Mouse (Mus musculus) myocyte (in vitro differentiated cells): ENCODE data around the gene Ubap1. TPM values are rescaled to one million over a fixed set of nuclear protein-coding genes. Genes with fewer than 3 reads are reported as not detected.

Experiments
- H3K27me3 ChIP-seq: one replicate; pipeline ENCODE4 v1.6.1; 2011; ENCODE audit not compliant: control insufficient read depth, insufficient read depth, insufficient read length
- H3K36me3 ChIP-seq: one replicate; pipeline ENCODE4 v1.6.1; 2011; ENCODE audit not compliant: control insufficient read depth, insufficient read depth
- H3K4me2 ChIP-seq: one replicate; pipeline ENCODE4 v1.6.1; 2011; ENCODE audit warnings: low read depth, control low read depth
- H3K4me3 ChIP-seq: one replicate; pipeline ENCODE4 v1.5.1; 2011; ENCODE audit warnings: mild to moderate bottlenecking, control low read depth, moderate library complexity
- H3K79me2 ChIP-seq: one replicate; pipeline ENCODE4 v1.6.1; 2011; ENCODE audit not compliant: control insufficient read depth, insufficient read depth
- H3ac ChIP-seq: one replicate; pipeline ENCODE4 v1.6.1; 2011; ENCODE audit not compliant: control insufficient read depth, insufficient read length
- CEBPB ChIP-seq: IDR thresholded peaks from 2 replicates; pipeline ENCODE4 v1.6.1; 2011; ENCODE audit warnings: mild to moderate bottlenecking, moderate library complexity; ENCODE audit not compliant: poor library complexity, insufficient read depth, severe bottlenecking
- E2F4 ChIP-seq: IDR thresholded peaks from one replicate; pipeline ENCODE4 v1.6.1; 2011; ENCODE audit warnings: mild to moderate bottlenecking, control low read depth, moderate library complexity; ENCODE audit not compliant: insufficient read depth
- MAX ChIP-seq: IDR thresholded peaks from one replicate; pipeline ENCODE4 v1.6.1; 2011; ENCODE audit warnings: low read depth, mild to moderate bottlenecking, control low read depth
- MYOD1 ChIP-seq, 3 experiments: IDR thresholded peaks; one replicate each; pipeline ENCODE4 v1.6.1; 2011; ENCODE audit warnings: control low read depth in 2 of 3, low read depth in 2 of 3, mild to moderate bottlenecking in 2 of 3, moderate library complexity in 1 of 3; ENCODE audit not compliant: insufficient read length in 2 of 3, control insufficient read depth in 1 of 3
- MYOG ChIP-seq, 3 experiments: IDR thresholded peaks; one replicate each; pipeline ENCODE4 v1.6.1; 2011; ENCODE audit warnings: control low read depth in 2 of 3, low read depth in 2 of 3, mild to moderate bottlenecking in 2 of 3; ENCODE audit not compliant: insufficient read length in 2 of 3, control insufficient read depth in 1 of 3, insufficient read depth in 1 of 3
- POLR2A ChIP-seq: IDR thresholded peaks from one replicate; pipeline ENCODE4 v1.6.1; 2011; ENCODE audit warnings: low read depth, mild to moderate bottlenecking, control low read depth, moderate library complexity; ENCODE audit not compliant: insufficient read length
- POLR2AphosphoS2 ChIP-seq: IDR thresholded peaks from one replicate; pipeline ENCODE4 v1.6.1; 2011; ENCODE audit warnings: low read depth, control low read depth; ENCODE audit not compliant: insufficient read length
- REST ChIP-seq: IDR thresholded peaks from one replicate; pipeline ENCODE4 v1.6.1; 2011; ENCODE audit warnings: mild to moderate bottlenecking, control low read depth, moderate library complexity; ENCODE audit not compliant: insufficient read depth, insufficient read length
- SRF ChIP-seq: IDR thresholded peaks from one replicate; pipeline ENCODE4 v1.6.1; 2011; ENCODE audit warnings: low read depth; ENCODE audit not compliant: control insufficient read depth, insufficient read length
- TCF12 ChIP-seq: IDR thresholded peaks from one replicate; pipeline ENCODE4 v1.6.1; 2011; ENCODE audit warnings: mild to moderate bottlenecking, control low read depth; ENCODE audit not compliant: poor library complexity, insufficient read depth, severe bottlenecking
- TCF3 ChIP-seq: IDR thresholded peaks from one replicate; pipeline ENCODE4 v1.6.1; 2011; ENCODE audit warnings: low read depth, control low read depth; ENCODE audit not compliant: insufficient read length
- USF1 ChIP-seq: IDR thresholded peaks from one replicate; pipeline ENCODE4 v1.6.1; 2011; ENCODE audit warnings: low read depth, mild to moderate bottlenecking, control low read depth, moderate library complexity
- polyA plus RNA-seq: library from polyadenylated mRNA; unstranded; fragments of >200 nt; fragmentation: generic; extraction: Trizol; gene quantifications from one replicate; pipeline ENCODE4 v1.2.1, GENCODE M21; 2012; ENCODE audit warnings: missing spikeins

Ubap1 gene
- polyA plus RNA-seq, 1 experiment: 29.2 TPM

DNA sequence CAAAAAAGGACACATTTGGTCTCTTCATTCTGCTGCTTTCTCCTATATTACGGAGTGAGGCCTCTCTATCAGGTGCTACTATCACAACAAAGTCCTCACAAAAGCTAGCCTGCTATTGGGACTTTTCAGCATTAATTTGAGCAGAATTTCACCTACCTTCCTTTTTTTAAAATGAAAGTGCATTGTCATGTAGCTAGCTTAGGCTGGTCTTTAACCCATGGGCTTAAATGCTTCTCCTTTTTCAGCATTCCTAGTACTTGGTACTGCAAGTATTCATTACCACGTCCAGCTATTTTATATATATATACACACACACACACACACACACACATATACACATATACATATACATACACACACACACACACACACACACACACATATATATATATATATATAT lies 9.9 kb downstream of the Ubap1 start:
- no peaks in the 10 kb centered on the region for H3K27me3 ChIP-seq
- H3K4me2 ChIP-seq: no peak overlapping the region
- H3K4me3 ChIP-seq: no peak overlapping the region
- peaks cover 20% of the 10 kb centered on the region for H3K36me3 ChIP-seq
- peaks cover 99% of the 10 kb centered on the region for H3K79me2 ChIP-seq
- no peak overlapping the region for H3ac ChIP-seq
- no peak for TF ChIP-seq REST
- no peak for TF ChIP-seq POLR2A
- TF ChIP-seq MYOD1 (IDR thresholded peaks at IDR 0.05; ENCODE audit: control insufficient read depth in 1 of 3, insufficient read length in 2 of 3, low read depth in 2 of 3): no peak
- no peak for TF ChIP-seq E2F4
- no peak for TF ChIP-seq USF1
- TF ChIP-seq TCF12: no peak
- no peak for TF ChIP-seq POLR2AphosphoS2
- TF ChIP-seq SRF: no peak
- TF ChIP-seq MAX: no peak
- TF ChIP-seq TCF3: no peak
- no peak for TF ChIP-seq CEBPB
- no peak for TF ChIP-seq MYOG (IDR thresholded peaks at IDR 0.05; ENCODE audit: control insufficient read depth in 1 of 3, insufficient read depth in 1 of 3, insufficient read length in 2 of 3, low read depth in 2 of 3)

GRCm38 (mm10) chr4:41359358-41359757 lies 10.6 kb downstream of the Ubap1 start:
- H3K27me3 ChIP-seq: no peaks in the 10 kb centered on the region
- no peak overlapping the region for H3K4me3 ChIP-seq
- H3ac ChIP-seq: no peak overlapping the region
- H3K36me3 ChIP-seq: peaks cover 20% of the 10 kb centered on the region
- no peak overlapping the region for H3K4me2 ChIP-seq
- peaks cover 97% of the 10 kb centered on the region for H3K79me2 ChIP-seq
- no peak for TF ChIP-seq E2F4
- no peak for TF ChIP-seq USF1
- TF ChIP-seq CEBPB: no peak
- no peak for TF ChIP-seq MAX

- no peaks in the 10 kb centered on the region for H3K27me3 ChIP-seq
- no peak overlapping the region for H3K4me3 ChIP-seq
- H3ac ChIP-seq: no peak overlapping the region
- H3K36me3 ChIP-seq: peaks cover 15% of the 10 kb centered on the region
- H3K4me2 ChIP-seq: no peak overlapping the region
- TF ChIP-seq TCF12 (no peak), E2F4 (no peak), MYOD1 (IDR thresholded peaks at IDR 0.05; ENCODE audit: control insufficient read depth in 1 of 3, insufficient read length in 2 of 3, low read depth in 2 of 3) (no peak), POLR2A (no peak), SRF (no peak), MAX (no peak), CEBPB (no peak), USF1 (no peak), REST (no peak), MYOG (IDR thresholded peaks at IDR 0.05; ENCODE audit: control insufficient read depth in 1 of 3, insufficient read depth in 1 of 3, insufficient read length in 2 of 3, low read depth in 2 of 3) (no peak), POLR2AphosphoS2 (no peak), TCF3 (no peak)
- peaks cover 97% of the 10 kb centered on the region for H3K79me2 ChIP-seq
Observed at GRCm38 (mm10) chr4:41361059-41361458, 12.3 kb downstream of the Ubap1 start.

DNA sequence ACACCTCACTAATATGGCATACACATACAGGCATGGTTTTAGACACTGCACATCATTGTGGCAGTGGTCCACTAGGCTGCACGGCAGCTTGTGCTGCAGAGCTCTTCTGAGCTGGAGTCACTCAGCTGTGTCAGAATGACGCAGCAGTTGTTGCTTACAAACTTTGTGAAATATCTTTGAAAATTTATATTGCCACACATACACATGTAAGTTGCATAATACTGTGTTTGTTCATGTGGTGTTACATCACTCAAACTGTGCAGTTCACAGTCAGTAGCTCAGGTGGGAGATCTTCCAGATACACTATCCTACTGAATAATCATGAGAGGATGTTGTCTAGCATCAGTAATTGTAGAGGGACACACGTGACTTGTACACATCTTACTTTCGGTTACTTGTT lies 19.4 kb downstream of the Ubap1 start:
- peaks cover 12% of the 10 kb centered on the region for H3K36me3 ChIP-seq
- H3K4me3 ChIP-seq: no peak overlapping the region
- TF ChIP-seq POLR2AphosphoS2: no peak
- TF ChIP-seq REST: no peak
- TF ChIP-seq MAX: no peak
- no peak for TF ChIP-seq E2F4
- TF ChIP-seq SRF: no peak
- TF ChIP-seq MYOG (IDR thresholded peaks at IDR 0.05; ENCODE audit: control insufficient read depth in 1 of 3, insufficient read depth in 1 of 3, insufficient read length in 2 of 3, low read depth in 2 of 3): no peak
- TF ChIP-seq TCF12: no peak
- TF ChIP-seq CEBPB: no peak
- TF ChIP-seq POLR2A: no peak
- no peak for TF ChIP-seq TCF3
- TF ChIP-seq USF1: no peak
- no peak for TF ChIP-seq MYOD1 (IDR thresholded peaks at IDR 0.05; ENCODE audit: control insufficient read depth in 1 of 3, insufficient read length in 2 of 3, low read depth in 2 of 3)
- H3K27me3 ChIP-seq: no peaks in the 10 kb centered on the region
- H3K79me2 ChIP-seq: peaks cover 60% of the 10 kb centered on the region
- no peak overlapping the region for H3K4me2 ChIP-seq
- H3ac ChIP-seq: no peak overlapping the region

DNA sequence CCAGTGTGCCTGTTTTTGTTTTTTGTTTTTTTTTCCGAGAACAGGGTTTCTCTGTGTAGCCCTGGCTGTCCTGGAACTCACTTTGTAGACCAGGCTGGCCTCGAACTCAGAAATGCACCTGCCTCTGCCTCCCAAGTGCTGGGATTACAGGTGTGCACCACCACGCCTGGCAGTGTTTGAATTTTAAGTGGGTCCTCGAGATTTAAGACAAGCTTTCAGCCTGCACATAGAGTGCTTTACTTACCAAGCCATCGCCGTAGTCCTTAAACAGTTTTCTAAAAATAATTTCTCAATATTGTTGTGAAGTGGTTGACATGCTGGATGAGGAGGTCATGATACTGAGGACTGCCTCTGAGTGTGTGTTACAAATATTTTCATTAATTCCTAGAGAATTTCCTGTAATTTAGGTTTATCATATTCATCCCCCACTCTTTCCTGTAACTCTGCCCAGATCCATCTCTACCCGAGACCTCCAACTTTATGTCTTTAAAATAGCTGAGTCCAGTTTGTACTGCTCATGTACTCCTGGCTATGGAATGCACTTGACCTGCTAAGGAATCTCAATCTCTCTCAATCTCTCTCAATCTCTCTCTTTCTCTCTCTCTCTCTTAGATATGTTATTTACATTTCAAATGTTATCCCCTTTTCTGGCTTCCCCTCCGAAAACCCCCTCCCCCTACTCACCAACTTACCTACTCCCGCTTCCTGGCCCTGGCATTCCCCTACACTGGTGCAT lies 21.1 kb downstream of the Ubap1 start:
- Histone ChIP-seq H3K4me2 (no peak overlapping the region), H3ac (no peak overlapping the region), H3K79me2 (peaks cover 45% of the 10 kb centered on the region), H3K27me3 (no peaks in the 10 kb centered on the region), H3K4me3 (no peak overlapping the region), H3K36me3 (peaks cover 26% of the 10 kb centered on the region)
- no peak for TF ChIP-seq MYOG (IDR thresholded peaks at IDR 0.05; ENCODE audit: control insufficient read depth in 1 of 3, insufficient read depth in 1 of 3, insufficient read length in 2 of 3, low read depth in 2 of 3)
- TF ChIP-seq REST: no peak
- no peak for TF ChIP-seq POLR2A
- no peak for TF ChIP-seq USF1
- no peak for TF ChIP-seq TCF3
- no peak for TF ChIP-seq E2F4
- TF ChIP-seq SRF: no peak
- TF ChIP-seq POLR2AphosphoS2: no peak
- no peak for TF ChIP-seq TCF12
- no peak for TF ChIP-seq MAX
- TF ChIP-seq CEBPB: no peak
